Mouse (Mus musculus) cerebellum, adult (tissue): ENCODE measurements around the gene Alyref2.
"Not testable (repeated sequence)": the region's sequence is repeated elsewhere in the genome, so short reads cannot be mapped to it uniquely, and the experiment has no call there.

Experiments used
- ATAC-seq: cut with Nextera tagmentation; 2 replicates; pipeline ENCODE4 v1.9.2; 2017; ENCODE audit warnings: mild to moderate bottlenecking, moderate library complexity, mixed read lengths; ENCODE audit not compliant: insufficient number of reproducible peaks, low FRiP score, low TSS enrichment

The Alyref2 gene

DNA sequence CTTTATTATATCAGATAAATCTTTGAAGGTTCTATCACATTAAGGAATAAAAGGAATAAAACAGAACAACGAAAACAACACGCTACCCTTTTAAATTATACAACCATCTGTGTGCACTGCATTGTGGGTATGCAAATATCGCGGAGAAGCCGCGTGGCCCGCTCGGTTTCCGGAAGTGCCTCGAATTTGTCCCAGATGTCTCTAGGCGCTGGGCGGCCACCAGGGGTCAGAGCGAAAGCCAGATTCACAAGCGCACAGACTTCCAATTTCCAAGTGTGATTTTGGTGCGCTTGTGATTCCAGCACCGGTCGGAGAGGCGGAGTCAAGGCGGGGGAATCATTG, at the start of gene Alyref2:
Gene Alyref2 (plus strand): TSS at position 229 of the 342 bp plus-strand sequence.
- peak; percentile 72 for ATAC-seq

DNA sequence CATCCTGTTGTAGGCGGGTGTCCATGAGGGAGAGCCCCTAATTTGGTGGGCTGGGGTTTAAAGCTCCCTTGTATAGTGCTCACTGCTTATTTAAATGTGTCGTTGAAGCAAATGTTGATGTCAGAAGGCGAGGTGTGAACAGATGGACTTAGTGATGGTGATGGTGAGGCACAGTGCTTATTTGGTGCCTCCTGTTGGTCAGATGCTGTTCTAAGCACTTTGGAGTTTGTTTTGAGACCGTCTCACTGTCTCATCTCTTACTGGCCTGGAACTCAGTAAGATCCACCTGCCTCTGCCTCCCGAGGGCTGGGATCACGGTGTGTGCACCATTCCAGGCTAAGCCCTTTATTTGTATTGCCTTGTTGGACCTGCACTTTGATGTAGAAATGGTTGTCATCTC, 48.4 kb upstream of the Alyref2 start:
- ATAC-seq, result no peak

DNA sequence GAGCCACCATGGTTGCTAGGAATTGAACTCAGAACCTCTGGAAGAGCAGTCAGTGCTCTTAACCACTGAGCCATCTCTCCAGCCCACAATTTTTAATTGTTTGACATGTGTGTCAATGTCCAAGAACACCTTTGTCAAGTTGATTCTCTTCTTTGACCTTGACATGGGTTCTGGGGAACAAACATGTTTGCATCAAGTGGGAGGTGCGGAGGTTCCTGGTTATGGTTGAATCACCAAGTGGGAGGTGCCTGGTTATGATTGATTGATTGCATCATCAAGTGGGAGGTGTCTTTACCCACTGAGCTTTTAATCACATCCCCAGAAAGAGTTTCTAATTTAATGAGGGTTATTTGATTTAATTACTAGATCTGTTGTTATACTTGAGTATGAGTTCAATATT, 45.7 kb upstream of the Alyref2 start:
- ATAC-seq, result no peak

- ATAC-seq, result no peak
Observed at GRCm38 (mm10) chr1:171459791-171460190, 43.5 kb upstream of the Alyref2 start.

DNA sequence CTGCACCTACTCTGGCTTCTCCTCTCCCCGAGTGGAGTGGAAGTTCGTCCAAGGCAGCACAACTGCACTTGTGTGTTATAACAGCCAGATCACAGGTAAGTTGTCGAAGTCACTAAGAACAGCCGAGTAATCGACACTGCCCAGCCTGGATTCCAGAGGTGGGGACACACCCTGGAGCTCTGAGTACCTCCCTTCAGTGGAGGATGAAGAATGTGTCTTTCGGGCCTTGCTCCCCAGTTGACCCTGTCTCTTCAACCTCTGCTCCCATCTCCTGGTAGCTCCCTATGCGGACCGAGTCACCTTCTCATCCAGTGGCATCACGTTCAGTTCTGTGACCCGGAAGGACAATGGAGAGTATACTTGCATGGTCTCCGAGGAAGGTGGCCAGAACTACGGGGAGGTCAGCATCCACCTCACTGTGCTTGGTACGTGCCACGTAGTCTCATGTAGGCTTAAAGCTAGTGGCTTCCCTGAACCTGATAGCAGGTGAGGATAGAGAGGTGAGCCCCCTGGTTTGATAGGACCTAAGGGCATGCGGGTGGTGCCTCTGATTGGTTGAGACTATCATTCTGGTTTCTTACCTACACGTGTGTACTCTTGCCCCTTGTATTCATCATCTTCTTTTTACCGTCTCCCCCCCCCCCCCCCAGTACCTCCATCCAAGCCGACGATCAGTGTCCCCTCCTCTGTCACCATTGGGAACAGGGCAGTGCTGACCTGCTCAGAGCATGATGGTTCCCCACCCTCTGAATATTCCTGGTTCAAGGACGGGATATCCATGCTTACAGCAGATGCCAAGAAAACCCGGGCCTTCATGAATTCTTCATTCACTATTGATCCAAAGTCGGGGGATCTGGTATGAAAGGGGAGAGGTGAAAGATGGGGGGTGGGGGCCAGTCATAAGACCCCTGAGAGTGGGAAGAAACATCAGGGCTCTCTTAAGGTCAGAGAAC, 42.5 kb upstream of the Alyref2 start:
- ATAC-seq, result no peak

- no peak for ATAC-seq
Observed at GRCm38 (mm10) chr1:171463133-171463532, 40.1 kb upstream of the Alyref2 start.

GRCm38 (mm10) chr1:171465749-171466412, 37.4 kb upstream of the Alyref2 start:
- ATAC-seq, result no peak

GRCm38 (mm10) chr1:171466565-171466964, 36.7 kb upstream of the Alyref2 start:
- no peak for ATAC-seq

DNA sequence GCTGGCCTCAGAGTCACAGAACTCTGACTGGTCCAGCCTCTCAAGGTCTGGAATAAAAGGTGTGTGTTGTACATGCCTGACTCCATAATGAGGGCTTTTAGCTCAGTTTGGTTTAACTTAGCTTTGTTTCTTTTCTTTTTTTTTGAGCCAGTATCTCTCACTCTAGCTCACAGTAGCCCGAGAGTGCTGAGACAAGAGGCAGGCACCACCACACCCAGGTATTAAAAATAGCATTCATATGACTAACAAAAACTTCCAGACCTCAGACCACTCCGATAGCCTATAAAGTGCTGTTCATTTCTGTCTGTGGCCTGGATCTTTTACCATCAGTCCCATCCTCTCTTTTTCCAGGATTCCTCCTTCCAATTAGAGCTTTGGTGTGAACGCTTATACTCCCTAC, 33.6 kb upstream of the Alyref2 start:
- ATAC-seq, result no peak

GRCm38 (mm10) chr1:171470371-171470871, 32.9 kb upstream of the Alyref2 start:
- no peak for ATAC-seq

- no peak for ATAC-seq
Observed at GRCm38 (mm10) chr1:171470896-171471295, 32.4 kb upstream of the Alyref2 start.

DNA sequence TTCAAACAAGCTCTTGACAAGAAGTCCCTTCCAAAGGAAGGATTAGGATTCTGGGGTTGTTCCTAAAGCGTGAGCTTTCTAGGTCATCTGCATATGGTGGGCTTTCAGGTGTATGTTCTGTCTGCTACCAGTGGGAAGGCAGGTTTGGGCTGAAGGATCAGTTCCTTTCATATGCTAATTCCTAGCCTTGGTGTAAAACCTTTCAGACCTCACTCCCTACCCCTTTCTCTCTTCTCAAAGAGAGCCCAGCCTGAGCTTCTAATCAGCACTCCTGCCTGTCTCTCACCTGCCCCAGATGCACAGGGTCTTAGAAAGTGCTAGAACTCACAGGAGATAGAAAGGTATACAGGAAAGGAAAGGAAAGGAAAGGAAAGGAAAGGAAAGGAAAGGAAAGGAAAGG, 31.8 kb upstream of the Alyref2 start:
- no peak for ATAC-seq

- ATAC-seq, result not testable (repeated sequence)
Observed at GRCm38 (mm10) chr1:171471941-171472340, 31.3 kb upstream of the Alyref2 start.

DNA sequence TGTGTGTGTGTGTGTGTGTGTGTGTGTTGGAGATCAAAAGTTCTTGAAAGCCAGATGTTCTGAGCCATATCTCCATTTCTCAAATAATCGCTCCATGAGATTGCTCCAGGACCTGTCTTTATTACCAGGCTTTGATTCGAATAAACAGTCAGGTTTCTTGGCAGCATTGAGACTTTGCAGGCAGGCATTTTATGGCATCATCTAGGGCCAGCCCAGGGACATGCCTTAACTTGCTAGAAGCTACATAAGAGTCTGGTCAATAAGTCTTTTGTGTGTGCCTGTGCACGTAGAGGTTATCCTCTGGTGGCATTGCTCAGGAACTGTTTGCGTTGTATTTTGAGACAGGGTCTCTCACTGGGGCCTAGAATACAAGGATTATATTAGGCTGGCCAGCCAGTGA, 29.8 kb upstream of the Alyref2 start:
- no peak for ATAC-seq

DNA sequence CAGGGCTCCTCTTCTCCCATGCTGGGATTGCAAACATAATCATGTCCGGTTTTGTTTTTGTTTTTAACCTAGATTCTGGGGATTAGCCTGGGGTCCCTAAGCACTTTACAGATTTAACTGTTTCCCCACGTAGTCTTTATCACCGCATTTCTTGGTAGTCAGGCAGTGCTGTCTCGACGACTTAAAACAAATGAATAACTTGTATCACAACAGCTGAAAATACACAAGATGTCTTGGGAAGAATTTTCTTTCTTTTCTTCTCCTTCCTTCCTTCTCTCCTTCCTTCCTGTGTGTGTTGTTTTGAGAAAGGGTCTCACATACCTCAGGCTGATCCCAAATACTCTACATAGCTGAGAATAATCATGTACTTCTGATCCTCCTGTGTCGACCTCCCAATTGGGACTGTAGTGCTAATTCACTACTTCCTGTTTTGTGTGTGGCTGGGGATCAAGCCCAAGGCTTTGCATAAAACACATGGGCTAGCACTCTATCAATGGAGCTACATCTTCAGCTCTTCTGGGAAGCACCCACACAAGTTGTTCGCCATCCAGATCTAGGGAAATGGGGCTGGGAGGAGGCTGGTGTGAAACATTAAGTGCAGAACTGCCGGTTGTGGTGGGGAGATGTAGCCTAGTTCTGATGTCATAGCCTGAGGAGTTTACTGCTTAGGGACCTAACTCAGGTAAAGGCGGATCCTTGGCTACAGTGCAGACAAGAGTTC, 29.2 kb upstream of the Alyref2 start:
- no peak for ATAC-seq

DNA sequence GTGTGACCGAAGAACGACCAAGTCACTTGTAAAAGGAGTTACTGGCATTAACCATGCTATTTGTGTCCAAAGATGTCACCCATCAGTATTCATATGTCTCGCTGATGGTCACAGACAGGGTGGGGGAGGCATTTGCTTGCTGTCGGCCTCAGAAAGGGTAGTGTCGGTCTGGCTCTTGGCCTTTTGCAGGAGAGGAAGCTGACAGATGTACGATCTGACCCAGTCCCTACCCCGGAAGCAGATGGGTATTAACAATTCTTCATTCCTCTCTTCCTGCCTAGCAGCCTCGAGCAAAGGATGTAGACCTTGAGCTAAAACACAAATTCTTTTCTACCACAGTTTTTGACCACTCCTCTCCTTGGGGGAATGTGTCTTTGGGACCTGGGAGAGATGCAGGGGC, 26.2 kb upstream of the Alyref2 start:
- no peak for ATAC-seq

GRCm38 (mm10) chr1:171477758-171478545, 25.3 kb upstream of the Alyref2 start:
- ATAC-seq, result 0 out of 2 replicates have a peak, but pooled peaks have one; percentile 15

DNA sequence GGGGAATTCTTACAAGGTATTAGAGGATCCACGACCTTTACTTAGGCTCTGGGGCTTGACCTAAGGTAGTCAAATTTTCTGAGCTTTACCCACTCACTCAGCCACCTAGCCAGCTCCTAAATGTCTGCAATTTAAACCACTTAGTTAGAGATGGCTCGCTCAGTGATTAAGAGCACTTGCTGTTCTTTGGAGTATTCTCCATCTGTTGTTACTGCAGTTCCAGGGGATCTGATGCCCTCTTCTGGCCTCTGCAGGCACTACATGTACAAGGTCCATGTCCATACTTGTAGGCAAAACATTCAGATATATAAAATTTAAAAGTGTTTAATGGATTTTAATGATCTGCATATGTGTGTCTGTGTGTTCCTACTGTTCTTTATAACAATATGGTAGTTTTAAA, 24.3 kb upstream of the Alyref2 start:
- ATAC-seq, result peak; percentile 56; the same call in 1 of the 2 replicates

DNA sequence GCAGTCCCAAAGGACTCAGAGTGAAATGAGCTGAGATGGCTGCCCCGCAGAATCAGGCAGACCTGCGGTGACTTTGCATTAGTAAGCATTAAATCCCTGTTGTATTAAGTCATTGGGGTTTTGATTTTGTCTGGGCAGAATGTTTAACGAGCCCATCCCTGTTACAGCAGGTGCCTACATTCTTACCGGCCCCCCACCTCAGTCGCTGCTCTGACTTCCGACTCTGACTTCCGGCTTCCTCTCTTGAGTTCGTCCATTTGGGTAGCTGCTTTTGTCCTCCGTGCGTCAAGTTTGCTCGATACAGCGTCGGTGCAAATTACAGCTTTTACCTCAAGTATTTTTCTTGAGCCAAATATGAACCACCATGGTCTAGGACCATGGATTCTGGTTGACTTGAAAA, 9.0 kb upstream of the Alyref2 start:
- ATAC-seq, result no peak

- ATAC-seq, result no peak
Observed at GRCm38 (mm10) chr1:171495371-171495770, 7.9 kb upstream of the Alyref2 start.
